Mouse (Mus musculus): ENCODE results near the gene Rarres1. TPM values are rescaled to one million over a fixed set of nuclear protein-coding genes. Genes with fewer than 3 reads are reported as not detected.

Rarres1 gene
- polyA plus RNA-seq, 1 experiment from 2014 or later, result 3.1 TPM

DNA sequence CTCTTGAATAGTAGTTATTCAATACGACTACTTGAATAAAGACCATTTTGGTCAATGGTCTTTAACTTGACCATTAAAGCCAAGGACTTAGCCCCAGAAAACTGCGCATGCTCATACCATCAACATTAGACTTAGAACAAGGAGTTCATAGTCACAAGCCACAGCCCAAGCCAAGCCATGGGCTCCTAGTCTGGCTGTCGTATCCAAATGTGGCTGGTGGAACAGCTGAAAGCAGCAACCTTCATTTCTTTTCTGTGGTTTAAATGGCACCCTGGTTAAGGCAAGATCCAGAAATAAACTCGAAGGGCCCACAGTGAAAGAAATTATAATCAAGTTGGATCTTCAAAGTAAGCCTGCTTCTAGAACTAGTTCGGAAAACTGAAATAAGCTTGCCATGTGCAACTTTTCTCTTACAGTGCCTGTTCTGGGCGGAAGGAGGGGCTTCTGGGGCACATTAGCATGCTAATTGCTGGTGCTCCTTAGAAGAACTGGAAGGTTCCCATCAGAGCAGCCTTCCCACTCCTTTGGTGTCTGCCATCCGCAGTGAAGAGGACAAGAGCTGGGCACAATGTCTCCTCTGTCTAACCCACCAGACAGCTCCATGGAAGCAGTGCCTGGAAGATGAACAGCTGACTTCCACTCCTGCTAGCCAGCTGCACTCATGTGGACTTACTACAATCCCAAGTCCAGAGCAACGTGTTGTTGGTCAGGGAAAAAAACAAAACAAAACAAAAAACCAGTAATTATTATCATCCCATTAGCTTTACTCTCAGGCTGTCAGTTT, 23.0 kb downstream of the Rarres1 start:
- WGBS (ENCODE audit: insufficient replicate concordance), result 58% methylated on average over 8 of the region's 8 CpGs
- H3K9ac ChIP-seq, result no peak overlapping the region
- H3K36me3 ChIP-seq (replicated peaks), result no peaks in the 10 kb centered on the region
- no peaks in the 10 kb centered on the region for H3K9me3 ChIP-seq (replicated peaks)
- no peak overlapping the region for H3K4me3 ChIP-seq (replicated peaks)
- H3K4me2 ChIP-seq, result no peak overlapping the region
- H3K27ac ChIP-seq (replicated peaks), result no peak overlapping the region
- no peaks in the 10 kb centered on the region for H3K4me1 ChIP-seq (replicated peaks)
- no peaks in the 10 kb centered on the region for H3K27me3 ChIP-seq
- ATAC-seq (ENCODE audit: insufficient read depth), result no peak

GRCm38 (mm10) chr3:67490156-67490555, 25.2 kb downstream of the Rarres1 start:
- WGBS (ENCODE audit: insufficient replicate concordance), result 41% methylated on average over 4 of the region's 4 CpGs

DNA sequence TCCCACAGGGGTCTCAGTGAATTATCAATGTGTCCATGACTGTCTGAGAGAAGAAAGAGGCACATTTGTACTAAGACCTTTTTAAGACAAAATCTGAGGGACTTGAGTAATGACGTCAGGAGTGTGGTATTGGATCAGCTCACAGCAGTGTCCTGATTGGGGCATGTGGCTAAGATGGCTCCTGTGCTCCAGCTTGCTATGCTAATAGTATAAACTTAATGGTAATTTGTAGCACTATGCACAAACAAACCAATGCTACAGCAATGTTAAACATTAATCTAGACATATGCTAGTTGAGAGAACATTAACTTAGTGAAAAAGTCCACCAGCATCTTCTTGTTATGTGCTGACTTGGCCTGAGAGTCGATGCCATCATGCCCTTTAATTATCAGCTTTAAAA, 30.1 kb downstream of the Rarres1 start:
- Histone ChIP-seq H3K9me3 (replicated peaks) (no peaks in the 10 kb centered on the region), H3K36me3 (replicated peaks) (no peaks in the 10 kb centered on the region), H3K4me1 (replicated peaks) (no peaks in the 10 kb centered on the region), H3K4me3 (replicated peaks) (no peak overlapping the region), H3K4me2 (no peak overlapping the region), H3K9ac (no peak overlapping the region), H3K27ac (replicated peaks) (no peak overlapping the region), H3K27me3 (no peaks in the 10 kb centered on the region)
- ATAC-seq (ENCODE audit: insufficient read depth), result no peak
- 62% methylated on average over 2 of the region's 2 CpGs for WGBS (ENCODE audit: insufficient replicate concordance)

More at GRCm38 (mm10) chr3:67490156-67490555, 25.2 kb downstream of the Rarres1 start:
- Histone ChIP-seq H3K27me3 (no peaks in the 10 kb centered on the region), H3K27ac (replicated peaks) (no peak overlapping the region), H3K9me3 (replicated peaks) (no peaks in the 10 kb centered on the region), H3K36me3 (replicated peaks) (no peaks in the 10 kb centered on the region), H3K4me1 (replicated peaks) (no peaks in the 10 kb centered on the region), H3K4me3 (replicated peaks) (no peak overlapping the region), H3K9ac (no peak overlapping the region), H3K4me2 (no peak overlapping the region)
- no peak for ATAC-seq (ENCODE audit: insufficient read depth)

GRCm38 (mm10) chr3:67482400-67482799, 32.9 kb downstream of the Rarres1 start:
- Histone ChIP-seq H3K27ac (replicated peaks) (no peak overlapping the region), H3K9me3 (replicated peaks) (no peaks in the 10 kb centered on the region), H3K4me2 (no peak overlapping the region), H3K4me3 (replicated peaks) (no peak overlapping the region), H3K36me3 (replicated peaks) (peaks cover 5% of the 10 kb centered on the region; the same call in 1 of the 2 replicates), H3K27me3 (no peaks in the 10 kb centered on the region), H3K4me1 (replicated peaks) (no peaks in the 10 kb centered on the region), H3K9ac (no peak overlapping the region)
- 80% methylated on average over 10 of the region's 10 CpGs for WGBS (ENCODE audit: insufficient replicate concordance)
- no peak for ATAC-seq (ENCODE audit: insufficient read depth)

GRCm38 (mm10) chr3:67479806-67480205, 35.5 kb downstream of the Rarres1 start:
- H3K36me3 ChIP-seq (replicated peaks), result peaks cover 24% of the 10 kb centered on the region
- no peak overlapping the region for H3K27ac ChIP-seq (replicated peaks)
- H3K9me3 ChIP-seq (replicated peaks), result no peaks in the 10 kb centered on the region
- no peak overlapping the region for H3K4me3 ChIP-seq (replicated peaks)
- no peak overlapping the region for H3K4me2 ChIP-seq
- ATAC-seq (ENCODE audit: insufficient read depth), result no peak
- H3K9ac ChIP-seq, result no peak overlapping the region
- H3K27me3 ChIP-seq, result no peaks in the 10 kb centered on the region
- H3K4me1 ChIP-seq (replicated peaks), result no peaks in the 10 kb centered on the region
- 80% methylated on average over 11 of the region's 11 CpGs for WGBS (ENCODE audit: insufficient replicate concordance)

DNA sequence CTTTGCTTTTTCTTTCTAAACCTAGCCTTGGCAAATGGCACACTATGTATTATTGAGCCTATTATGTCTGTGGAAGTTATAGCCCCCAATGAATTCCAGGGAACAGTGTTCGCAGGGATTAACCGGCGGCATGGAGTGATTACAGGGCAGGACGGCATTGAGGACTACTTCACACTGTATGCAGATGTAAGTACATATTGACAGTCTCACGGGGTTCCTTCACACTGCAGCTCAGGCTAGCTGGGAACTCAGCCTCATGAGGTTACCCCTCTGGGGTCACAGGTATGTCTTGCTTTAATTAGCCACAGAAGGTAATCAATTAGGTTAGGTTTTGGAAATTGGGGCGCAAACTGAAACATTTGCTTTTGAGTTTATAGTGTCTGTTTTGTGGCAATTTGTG, 41.9 kb downstream of the Rarres1 start:
- H3K9me3 ChIP-seq (replicated peaks), result no peaks in the 10 kb centered on the region
- no peak overlapping the region for H3K4me3 ChIP-seq (replicated peaks)
- H3K4me1 ChIP-seq (replicated peaks), result peaks cover 11% of the 10 kb centered on the region
- H3K9ac ChIP-seq, result no peak overlapping the region
- ATAC-seq (ENCODE audit: insufficient read depth), result no peak
- peaks cover 36% of the 10 kb centered on the region for H3K36me3 ChIP-seq (replicated peaks)
- H3K27me3 ChIP-seq, result no peaks in the 10 kb centered on the region
- no peak overlapping the region for H3K27ac ChIP-seq (replicated peaks)
- H3K4me2 ChIP-seq, result no peak overlapping the region
- WGBS (ENCODE audit: insufficient replicate concordance), result 85% methylated on average over 6 of the region's 6 CpGs

DNA sequence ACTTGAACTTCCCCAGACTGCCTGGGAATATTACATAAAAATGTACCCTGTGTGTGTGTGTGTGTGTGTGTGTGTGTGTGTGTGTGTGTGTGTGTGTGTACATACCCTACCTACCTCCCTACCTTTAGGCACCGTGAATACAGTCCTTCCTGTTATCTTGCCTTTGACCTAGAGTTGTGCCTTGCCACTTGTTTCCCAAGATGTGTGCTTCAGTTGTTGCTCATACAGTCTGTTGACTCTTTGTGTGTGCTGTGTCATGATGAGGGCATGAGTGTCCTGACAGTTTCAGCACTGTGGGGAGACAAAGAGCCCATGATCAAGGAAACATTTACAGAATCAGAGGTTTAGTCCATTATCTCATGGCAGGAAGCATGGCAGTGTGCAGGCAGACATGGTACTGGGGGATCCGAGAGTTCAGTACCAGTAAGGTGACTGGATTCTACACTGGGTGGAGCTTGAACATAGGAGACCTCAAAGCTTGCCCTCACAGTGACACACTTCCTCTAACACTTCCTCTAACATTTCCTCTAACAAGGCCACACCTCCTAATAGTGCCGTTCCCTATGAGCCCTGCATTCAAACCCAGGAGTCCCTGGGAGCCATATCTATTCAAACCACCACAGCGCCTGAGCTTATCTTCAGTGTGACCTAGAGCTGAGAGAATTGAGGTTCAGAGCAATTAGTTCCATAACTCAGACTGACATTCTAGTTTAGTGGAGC, 43.8 kb downstream of the Rarres1 start:
- peak; percentile 83 for ATAC-seq (ENCODE audit: insufficient read depth)

GRCm38 (mm10) chr3:67467281-67467680, 48.0 kb downstream of the Rarres1 start:
- ATAC-seq (ENCODE audit: insufficient read depth), result no peak
- 79% methylated on average over 2 of the region's 2 CpGs for WGBS (ENCODE audit: insufficient replicate concordance)

More for the DNA sequence above, 43.8 kb downstream of the Rarres1 start:
- H3K27ac ChIP-seq (replicated peaks), result no peak overlapping the region
- WGBS (ENCODE audit: insufficient replicate concordance), result 43% methylated on average over 4 of the region's 4 CpGs
- H3K36me3 ChIP-seq (replicated peaks), result peaks cover 35% of the 10 kb centered on the region
- no peak overlapping the region for H3K9ac ChIP-seq
- H3K27me3 ChIP-seq, result no peaks in the 10 kb centered on the region
- H3K9me3 ChIP-seq (replicated peaks), result no peaks in the 10 kb centered on the region
- peaks cover 11% of the 10 kb centered on the region for H3K4me1 ChIP-seq (replicated peaks)
- no peak overlapping the region for H3K4me2 ChIP-seq
- no peak overlapping the region for H3K4me3 ChIP-seq (replicated peaks)

GRCm38 (mm10) chr3:67466576-67466975, 48.7 kb downstream of the Rarres1 start:
- Histone ChIP-seq H3K9ac (no peak overlapping the region), H3K4me3 (replicated peaks) (no peak overlapping the region), H3K27me3 (no peaks in the 10 kb centered on the region), H3K4me2 (no peak overlapping the region), H3K27ac (replicated peaks) (no peak overlapping the region), H3K4me1 (replicated peaks) (peaks cover 27% of the 10 kb centered on the region), H3K9me3 (replicated peaks) (no peaks in the 10 kb centered on the region), H3K36me3 (replicated peaks) (peaks cover 15% of the 10 kb centered on the region; the same call in 1 of the 2 replicates)
- ATAC-seq (ENCODE audit: insufficient read depth), result no peak
- WGBS (ENCODE audit: insufficient replicate concordance), result 87% methylated on average over 5 of the region's 5 CpGs

More at GRCm38 (mm10) chr3:67467281-67467680, 48.0 kb downstream of the Rarres1 start:
- peaks cover 15% of the 10 kb centered on the region; the same call in 1 of the 2 replicates for H3K36me3 ChIP-seq (replicated peaks)
- H3K4me3 ChIP-seq (replicated peaks), result no peak overlapping the region
- no peak overlapping the region for H3K9ac ChIP-seq
- no peak overlapping the region for H3K4me2 ChIP-seq
- no peaks in the 10 kb centered on the region for H3K27me3 ChIP-seq
- no peak overlapping the region for H3K27ac ChIP-seq (replicated peaks)
- peaks cover 32% of the 10 kb centered on the region for H3K4me1 ChIP-seq (replicated peaks)
- no peaks in the 10 kb centered on the region for H3K9me3 ChIP-seq (replicated peaks)

- H3K27ac ChIP-seq (replicated peaks), result peak within 1 kb of the TSS; percentile 33; the same call in 1 of the 2 replicates
- peaks cover 21% of the 10 kb centered on the region for H3K4me1 ChIP-seq (replicated peaks)
- peak within 1 kb of the TSS; percentile 63 for H3K4me3 ChIP-seq (replicated peaks)
- H3K9me3 ChIP-seq (replicated peaks), result no peaks in the 10 kb centered on the region
- WGBS (ENCODE audit: insufficient replicate concordance), result under 1% methylated on average over 43 of the region's 43 CpGs
- no peaks in the 10 kb centered on the region for H3K27me3 ChIP-seq
- H3K9ac ChIP-seq, result peak within 1 kb of the TSS; percentile 52
- peak; percentile 80 for ATAC-seq (ENCODE audit: insufficient read depth)
- peak within 1 kb of the TSS; percentile 83 for H3K4me2 ChIP-seq
- peaks cover 26% of the 10 kb centered on the region for H3K36me3 ChIP-seq (replicated peaks)
Measured at GRCm38 (mm10) chr3:67463450-67464372, 51.6 kb downstream of the Rarres1 start, which contains the start of gene Lxn. Gene Lxn, minus strand, starts transcription at chr3:67463926.

Data from liver, embryonic 15.5 days (tissue).